Mouse (Mus musculus): Measurements from ENCODE around the gene Abca2. TPM values are rescaled to one million over a fixed set of nuclear protein-coding genes. Genes with fewer than 3 reads are reported as not detected.

The Abca2 gene
- polyA plus RNA-seq, 1 experiment from 2014 or later, result 9.8 TPM

DNA sequence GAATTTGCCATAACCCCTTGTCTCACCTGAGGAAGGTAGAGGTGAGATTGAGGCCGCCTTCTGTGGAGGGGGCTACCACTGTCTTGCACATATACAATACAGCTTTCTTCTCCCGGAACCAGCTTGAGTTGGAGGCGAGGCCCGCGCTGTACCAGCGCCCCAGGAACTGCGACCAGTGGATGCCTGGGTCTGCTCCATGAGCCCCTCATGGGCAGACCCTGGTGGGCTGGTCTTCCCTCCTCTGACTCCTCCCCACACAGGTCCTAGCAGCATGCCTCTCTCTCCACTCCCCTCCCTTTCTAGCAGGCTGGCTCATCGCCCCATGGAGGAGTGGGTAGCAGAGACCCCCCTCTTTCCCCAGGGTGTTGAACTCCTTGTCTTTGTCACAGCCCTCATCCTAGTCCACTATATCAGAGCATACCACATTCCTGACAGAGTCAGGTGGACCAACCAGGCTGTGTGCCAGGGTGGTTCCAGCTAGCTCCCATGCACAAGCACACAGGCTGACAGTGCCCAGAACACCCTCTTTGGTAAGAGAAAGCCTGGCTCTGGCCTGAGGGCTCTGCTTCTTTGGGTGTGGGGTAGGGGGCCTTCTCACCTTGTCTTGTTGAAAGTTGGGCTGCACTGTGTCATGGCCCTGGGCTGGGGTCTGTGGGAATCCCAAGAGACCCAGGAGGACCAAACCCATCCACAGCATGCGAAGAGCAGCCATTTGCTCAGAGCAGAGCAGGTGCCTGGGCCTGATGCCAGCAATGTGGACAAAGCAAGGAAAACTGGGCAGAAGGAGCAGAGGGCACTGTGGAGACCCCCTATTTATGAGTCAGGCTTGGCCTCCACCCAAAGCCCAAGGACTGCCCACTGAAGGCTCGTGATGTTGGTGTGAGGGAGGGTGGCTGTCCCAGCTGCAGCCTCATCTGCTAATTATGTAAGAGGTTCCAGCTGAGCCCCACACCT, 40.7 kb downstream of the Abca2 start:
- Histone ChIP-seq H3K9ac (no peak overlapping the region), H3K36me3 (no peaks in the 10 kb centered on the region), H3K4me2 (no peak overlapping the region), H3K4me1 (replicated peaks) (peaks cover 16% of the 10 kb centered on the region), H3K9me3 (no peaks in the 10 kb centered on the region), H3K27me3 (no peaks in the 10 kb centered on the region), H3K27ac (replicated peaks) (peak overlapping the region; percentile 74), H3K4me3 (no peak overlapping the region)
- ATAC-seq (ENCODE audit: low read depth), result peak; percentile 68
- 65% methylated on average over 10 of the region's 10 CpGs for WGBS

DNA sequence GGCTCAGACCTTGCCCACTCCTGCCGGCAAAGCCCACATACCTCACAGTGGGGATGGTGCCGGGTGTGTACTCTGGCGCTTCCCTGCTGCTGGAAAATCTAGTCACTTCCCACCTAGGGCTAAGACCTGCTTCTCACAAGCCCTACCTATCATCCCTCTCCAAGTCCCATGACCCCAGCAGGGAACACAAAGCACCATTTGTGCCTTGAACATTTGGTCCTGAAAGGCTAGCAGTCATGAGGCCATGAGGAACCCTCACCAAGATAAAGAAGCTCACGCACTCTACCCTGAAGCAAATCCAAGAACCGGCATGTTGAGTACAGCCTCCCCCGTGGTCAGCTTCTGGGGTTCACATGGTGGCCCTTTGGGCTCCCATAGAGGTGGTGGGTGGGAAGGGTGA, 41.5 kb downstream of the Abca2 start, which contains the start of gene Ptgds:
Ptgds (minus strand) TSS at position 78 of the 400 bp plus-strand sequence.
- Histone ChIP-seq H3K9ac (no peak within 1 kb of the TSS), H3K27me3 (no peaks in the 10 kb centered on the region), H3K9me3 (no peaks in the 10 kb centered on the region), H3K4me2 (no peak within 1 kb of the TSS), H3K27ac (replicated peaks) (peak within 1 kb of the TSS; percentile 74), H3K4me1 (replicated peaks) (peaks cover 16% of the 10 kb centered on the region), H3K36me3 (no peaks in the 10 kb centered on the region), H3K4me3 (no peak within 1 kb of the TSS)
- 67% methylated on average over 6 of the region's 6 CpGs for WGBS
- no peak; the same call in 1 of the 2 replicates for ATAC-seq (ENCODE audit: low read depth)

DNA sequence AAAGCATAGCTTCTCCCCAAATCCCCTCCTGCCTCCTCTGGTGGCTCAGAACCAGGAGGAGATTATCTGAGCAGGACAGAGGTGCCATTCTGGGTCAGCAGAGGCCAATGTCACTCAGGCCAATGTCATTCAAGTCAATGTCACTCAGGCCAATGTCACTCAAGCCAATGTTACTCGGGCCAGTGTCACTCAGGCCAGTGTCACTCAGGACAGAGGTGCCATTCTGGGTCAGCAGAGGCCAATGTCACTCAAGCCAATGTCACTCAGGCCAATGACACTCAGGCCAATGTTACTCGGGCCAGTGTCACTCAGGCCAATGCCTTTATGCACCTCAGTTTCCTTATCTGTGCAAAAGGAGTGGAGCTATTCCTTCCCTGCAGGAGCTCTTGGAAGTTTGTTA, 44.0 kb downstream of the Abca2 start:
- Histone ChIP-seq H3K4me2 (no peak overlapping the region), H3K4me3 (no peak overlapping the region), H3K27me3 (no peaks in the 10 kb centered on the region), H3K36me3 (no peaks in the 10 kb centered on the region), H3K9me3 (no peaks in the 10 kb centered on the region), H3K4me1 (replicated peaks) (peaks cover 16% of the 10 kb centered on the region), H3K9ac (no peak overlapping the region), H3K27ac (replicated peaks) (no peak overlapping the region)
- WGBS, result 88% methylated on average over 2 of the region's 2 CpGs
- ATAC-seq (ENCODE audit: low read depth), result no peak

DNA sequence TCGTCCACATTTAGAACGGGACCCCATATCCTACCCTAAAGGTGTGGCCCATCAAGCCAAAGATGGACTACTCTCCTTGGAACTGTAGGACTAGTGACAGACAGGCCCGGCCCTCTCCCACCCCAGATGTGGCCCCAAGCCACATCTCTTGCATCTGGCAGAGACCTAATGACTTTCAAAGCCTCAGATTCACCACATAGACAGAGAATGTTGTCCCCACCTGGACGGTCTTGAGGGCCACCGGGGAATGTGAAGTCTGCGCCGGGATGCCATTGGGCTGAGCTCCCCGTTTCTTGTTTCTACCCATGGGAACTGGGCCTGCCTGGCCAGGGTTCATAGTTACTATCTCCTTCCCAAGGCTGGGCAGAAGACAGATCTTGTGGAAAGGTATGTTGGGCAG, 49.0 kb downstream of the Abca2 start:
- Histone ChIP-seq H3K4me3 (no peak overlapping the region), H3K27me3 (no peaks in the 10 kb centered on the region), H3K9ac (no peak overlapping the region), H3K27ac (replicated peaks) (no peak overlapping the region), H3K4me1 (replicated peaks) (no peaks in the 10 kb centered on the region), H3K36me3 (no peaks in the 10 kb centered on the region), H3K4me2 (no peak overlapping the region), H3K9me3 (no peaks in the 10 kb centered on the region)
- WGBS, result 86% methylated on average over 8 of the region's 8 CpGs
- ATAC-seq (ENCODE audit: low read depth), result no peak

DNA sequence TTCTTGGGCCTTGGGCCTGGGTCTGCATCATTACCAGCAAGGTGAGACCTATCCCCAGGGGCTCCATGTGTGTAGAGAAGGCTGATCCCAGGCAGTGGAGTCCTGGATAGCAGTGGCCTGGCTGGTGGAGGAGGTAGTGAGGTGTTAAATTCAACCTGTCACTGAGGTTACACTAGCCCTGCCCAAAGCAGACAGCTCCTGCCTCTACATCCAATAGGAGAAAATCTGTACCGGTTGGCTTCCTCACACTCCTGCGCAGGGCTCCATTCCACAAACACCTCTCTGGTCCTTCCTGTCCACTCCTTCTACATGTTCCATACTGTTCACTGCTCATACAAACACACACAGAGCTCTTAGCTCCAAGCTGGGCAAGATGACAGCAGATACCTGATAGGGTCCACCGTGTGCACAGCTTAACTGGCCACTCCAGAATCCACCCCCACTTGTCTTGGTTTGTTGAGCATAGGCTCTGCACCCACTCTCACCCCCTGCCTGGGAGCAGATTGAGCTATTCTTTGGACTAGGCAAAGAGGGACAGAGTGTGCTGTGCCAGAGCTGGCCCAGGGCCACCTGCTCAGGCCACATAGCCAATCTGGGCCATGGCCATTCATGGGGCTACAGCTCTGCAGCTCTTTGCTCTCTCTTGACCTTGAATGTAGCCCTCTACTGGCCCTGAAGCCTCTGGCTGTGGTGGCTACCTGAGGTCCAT, 49.6 kb downstream of the Abca2 start:
- ATAC-seq (ENCODE audit: low read depth), result no peak
- Histone ChIP-seq H3K36me3 (no peaks in the 10 kb centered on the region), H3K9ac (no peak overlapping the region), H3K27ac (replicated peaks) (no peak overlapping the region), H3K4me3 (no peak overlapping the region), H3K4me1 (replicated peaks) (no peaks in the 10 kb centered on the region), H3K4me2 (no peak overlapping the region), H3K9me3 (no peaks in the 10 kb centered on the region), H3K27me3 (no peaks in the 10 kb centered on the region)
- 97% methylated on average over 3 of the region's 3 CpGs for WGBS

DNA sequence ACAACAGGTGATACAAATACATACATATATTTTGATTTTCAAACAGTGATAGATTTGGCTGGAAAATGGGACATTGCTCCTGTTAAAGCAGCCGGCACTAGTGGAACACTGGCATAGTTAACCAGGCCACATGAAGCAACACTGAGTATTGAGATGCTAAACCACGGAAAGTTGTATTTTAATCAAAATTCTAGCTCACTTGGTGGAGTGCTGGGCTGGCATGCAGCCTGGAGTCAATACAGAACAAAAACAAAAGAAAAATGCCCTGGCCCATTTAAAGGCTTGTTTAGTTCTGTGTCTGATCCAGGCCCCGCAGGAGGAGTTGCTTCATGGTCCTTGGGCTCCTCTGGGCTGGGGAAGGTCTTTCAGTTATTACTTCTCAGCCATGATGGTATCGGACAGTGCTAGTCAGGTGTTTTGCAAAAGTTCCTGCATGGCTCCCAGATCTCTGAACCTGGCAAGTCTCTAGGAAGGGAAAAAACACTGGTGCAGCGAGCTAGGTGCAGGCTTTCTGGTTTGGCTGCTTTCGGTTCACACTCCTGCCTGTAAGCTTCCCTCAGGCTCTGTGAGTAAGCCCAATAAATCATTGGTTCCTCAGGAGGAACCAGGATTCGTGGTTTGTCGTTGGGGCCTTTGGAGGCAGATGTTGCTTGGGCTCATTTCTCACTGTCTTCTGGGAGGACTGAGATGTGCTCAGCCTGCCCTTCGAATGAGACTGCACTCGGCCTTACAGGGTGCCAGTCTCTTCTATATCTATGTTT, 51.2 kb downstream of the Abca2 start:
- no peaks in the 10 kb centered on the region for H3K27me3 ChIP-seq
- ATAC-seq (ENCODE audit: low read depth), result no peak
- 74% methylated on average over 10 of the region's 10 CpGs for WGBS

DNA sequence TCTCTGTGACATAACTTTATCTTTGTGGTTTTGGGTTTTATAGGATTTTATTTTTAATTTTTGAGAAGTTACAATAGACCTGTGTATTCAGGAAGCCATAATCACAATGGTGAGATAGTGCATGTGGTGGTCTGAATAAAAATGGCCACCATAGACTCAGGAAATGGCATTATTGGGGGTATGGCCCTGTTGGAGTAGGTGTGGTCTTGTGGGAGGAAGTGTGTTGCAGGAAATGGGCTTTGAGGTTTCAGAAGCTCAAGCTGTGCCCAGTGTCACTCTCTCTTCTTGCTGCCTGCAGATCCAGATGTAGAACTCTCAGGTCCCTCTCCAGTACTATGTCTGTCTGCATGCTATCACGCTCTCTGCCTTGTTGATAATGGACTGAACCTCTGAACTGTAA, 52.0 kb downstream of the Abca2 start:
- Histone ChIP-seq H3K9me3 (no peaks in the 10 kb centered on the region), H3K9ac (no peak overlapping the region), H3K4me1 (replicated peaks) (no peaks in the 10 kb centered on the region), H3K4me2 (no peak overlapping the region), H3K36me3 (no peaks in the 10 kb centered on the region), H3K27me3 (no peaks in the 10 kb centered on the region), H3K27ac (replicated peaks) (no peak overlapping the region), H3K4me3 (no peak overlapping the region)
- no peak for ATAC-seq (ENCODE audit: low read depth)
- WGBS, result 100% methylated on average over 1 of the region's 1 CpGs

More for the DNA sequence above, 51.2 kb downstream of the Abca2 start:
- H3K9ac ChIP-seq, result no peak overlapping the region
- H3K4me2 ChIP-seq, result no peak overlapping the region
- no peak overlapping the region for H3K4me3 ChIP-seq
- H3K27ac ChIP-seq (replicated peaks), result no peak overlapping the region
- H3K9me3 ChIP-seq, result no peaks in the 10 kb centered on the region
- H3K36me3 ChIP-seq, result no peaks in the 10 kb centered on the region
- H3K4me1 ChIP-seq (replicated peaks), result no peaks in the 10 kb centered on the region

DNA sequence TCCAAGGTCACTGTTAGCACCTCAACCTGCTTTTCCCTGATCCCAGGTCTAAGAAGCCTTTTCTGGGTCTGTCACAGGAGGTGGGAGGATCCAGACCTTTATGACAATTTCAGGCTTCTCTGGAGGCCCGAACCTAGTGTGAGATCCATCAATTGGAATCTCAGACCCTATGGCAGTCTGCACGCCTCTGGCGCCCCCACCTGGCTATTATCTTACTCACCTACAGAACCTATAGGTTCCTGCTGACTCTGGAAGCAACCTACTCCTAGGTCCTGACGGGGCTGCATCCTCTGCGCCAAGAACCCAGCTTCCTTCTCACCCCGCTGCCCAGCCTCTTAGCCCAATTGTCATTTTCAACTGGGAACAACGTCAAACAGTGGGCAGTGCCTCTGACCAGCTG, 54.5 kb downstream of the Abca2 start:
- no peak overlapping the region for H3K4me3 ChIP-seq
- no peak overlapping the region for H3K9ac ChIP-seq
- H3K4me2 ChIP-seq, result no peak overlapping the region
- H3K36me3 ChIP-seq, result no peaks in the 10 kb centered on the region
- 26% methylated on average over 7 of the region's 7 CpGs for WGBS
- H3K27ac ChIP-seq (replicated peaks), result no peak overlapping the region
- no peaks in the 10 kb centered on the region for H3K4me1 ChIP-seq (replicated peaks)
- H3K9me3 ChIP-seq, result no peaks in the 10 kb centered on the region
- no peaks in the 10 kb centered on the region for H3K27me3 ChIP-seq
- no peak for ATAC-seq (ENCODE audit: low read depth)

DNA sequence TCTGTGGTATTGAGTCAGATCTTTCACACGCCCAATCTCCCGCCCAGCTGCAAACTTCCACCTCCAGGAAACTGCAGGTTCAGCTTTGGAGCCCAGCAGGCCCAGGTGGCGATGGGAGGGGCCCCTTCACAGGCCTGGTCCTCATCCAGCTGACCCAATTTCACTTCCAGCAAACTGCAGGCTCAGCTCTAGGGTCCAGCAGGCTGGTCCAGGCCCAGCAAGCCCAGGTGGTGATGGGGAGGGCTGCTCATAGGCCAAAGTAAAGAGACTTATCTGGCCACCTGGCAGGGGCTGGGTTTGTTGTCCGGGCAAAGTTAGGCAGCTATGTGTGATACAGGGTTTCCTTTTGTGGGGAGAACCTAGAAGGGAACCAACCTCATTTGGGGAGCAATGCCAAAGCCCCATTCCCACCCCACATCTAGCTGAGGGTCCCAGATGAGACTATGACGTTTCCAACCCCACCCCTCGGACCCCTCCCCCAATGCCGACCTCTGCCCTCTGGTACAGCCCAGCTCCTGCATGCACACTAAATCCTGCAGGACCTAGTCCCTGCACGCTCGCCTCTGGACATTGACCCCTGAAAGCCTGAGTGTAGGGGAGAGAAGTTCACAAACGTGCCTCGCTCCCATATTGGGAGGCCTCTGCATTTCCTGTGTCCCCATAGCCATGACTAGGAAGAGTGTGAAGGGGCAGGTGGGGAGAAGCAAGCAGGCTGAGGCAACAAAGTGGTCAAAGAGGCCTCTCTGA, 56.6 kb downstream of the Abca2 start:
- no peak overlapping the region for H3K9ac ChIP-seq
- H3K4me2 ChIP-seq, result no peak overlapping the region
- no peaks in the 10 kb centered on the region for H3K36me3 ChIP-seq
- no peak overlapping the region for H3K4me3 ChIP-seq
- no peaks in the 10 kb centered on the region for H3K27me3 ChIP-seq
- no peak for ATAC-seq (ENCODE audit: low read depth)
- WGBS, result 72% methylated on average over 11 of the region's 11 CpGs
- no peak overlapping the region for H3K27ac ChIP-seq (replicated peaks)
- H3K4me1 ChIP-seq (replicated peaks), result no peaks in the 10 kb centered on the region
- no peaks in the 10 kb centered on the region for H3K9me3 ChIP-seq

DNA sequence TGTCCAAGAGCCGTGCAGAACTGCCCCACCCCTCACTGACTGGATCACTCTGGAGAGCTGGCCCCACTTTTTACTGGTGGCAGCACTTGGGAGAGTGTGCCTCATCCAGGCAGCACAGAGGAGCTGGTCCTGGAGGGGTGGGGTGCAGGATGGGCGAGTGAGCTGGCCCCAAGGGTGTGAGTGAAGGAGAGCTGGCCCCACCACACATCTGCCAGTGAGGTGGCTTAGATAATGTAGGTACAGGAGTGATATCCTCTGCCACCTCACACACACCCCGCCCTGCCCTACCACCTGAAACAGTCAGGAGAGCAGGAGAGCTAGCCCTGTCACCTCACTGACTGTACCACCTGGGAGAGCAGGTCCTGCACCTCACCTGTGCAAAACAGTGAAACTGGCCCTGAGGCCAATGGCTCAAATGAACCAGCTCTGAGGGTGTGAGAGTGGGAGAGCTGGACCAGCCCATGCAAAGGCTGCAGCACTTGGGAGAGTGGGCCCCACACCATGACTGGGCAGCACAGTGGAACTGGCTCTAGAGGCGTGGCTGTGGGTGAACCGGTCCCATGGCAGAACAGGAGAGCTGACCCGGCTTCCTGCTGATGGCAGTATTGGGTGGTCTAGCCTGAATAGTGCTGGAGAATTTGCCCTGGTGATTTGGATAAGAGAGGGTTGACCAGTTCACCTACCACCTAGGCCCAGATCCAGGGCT, 59.6 kb downstream of the Abca2 start:
- 82% methylated on average over 6 of the region's 6 CpGs for WGBS
- Histone ChIP-seq H3K9ac (no peak overlapping the region), H3K4me1 (replicated peaks) (no peaks in the 10 kb centered on the region), H3K4me3 (no peak overlapping the region), H3K4me2 (no peak overlapping the region), H3K36me3 (no peaks in the 10 kb centered on the region), H3K27me3 (no peaks in the 10 kb centered on the region), H3K9me3 (no peaks in the 10 kb centered on the region), H3K27ac (replicated peaks) (no peak overlapping the region)
- ATAC-seq (ENCODE audit: low read depth), result no peak

DNA sequence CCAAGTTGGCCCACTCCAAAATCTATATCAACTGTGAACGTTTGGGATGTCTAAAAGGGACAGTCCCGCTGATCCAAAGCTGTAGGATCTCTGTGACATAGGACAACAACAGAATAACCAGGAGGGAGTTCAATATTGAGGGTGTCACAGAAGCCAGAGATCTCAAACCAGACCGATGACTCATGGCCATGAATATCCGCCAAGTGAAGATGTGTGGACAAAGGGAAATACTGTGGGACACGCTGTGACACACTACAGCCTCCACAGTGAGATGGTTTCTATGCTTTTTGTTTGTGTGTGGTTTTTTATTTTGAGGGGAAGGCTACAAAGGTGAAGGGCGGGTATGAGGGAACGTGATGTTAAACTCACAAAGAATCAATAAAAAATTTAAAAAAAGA, 60.2 kb downstream of the Abca2 start:
- WGBS, result 85% methylated on average over 7 of the region's 7 CpGs

More for the DNA sequence above, 60.2 kb downstream of the Abca2 start:
- no peak overlapping the region for H3K4me3 ChIP-seq
- H3K9me3 ChIP-seq, result no peaks in the 10 kb centered on the region
- H3K4me1 ChIP-seq (replicated peaks), result no peaks in the 10 kb centered on the region
- no peak for ATAC-seq (ENCODE audit: low read depth)
- H3K36me3 ChIP-seq, result no peaks in the 10 kb centered on the region
- H3K27ac ChIP-seq (replicated peaks), result no peak overlapping the region
- no peaks in the 10 kb centered on the region for H3K27me3 ChIP-seq
- H3K4me2 ChIP-seq, result no peak overlapping the region
- no peak overlapping the region for H3K9ac ChIP-seq

Data from neural tube, embryonic 13.5 days (tissue).